Mouse (Mus musculus): ENCODE data around the gene Bhmt.
"Not testable (repeated sequence)": the region's sequence is repeated elsewhere in the genome, so short reads cannot be mapped to it uniquely, and the experiment has no call there.

The Bhmt gene

DNA sequence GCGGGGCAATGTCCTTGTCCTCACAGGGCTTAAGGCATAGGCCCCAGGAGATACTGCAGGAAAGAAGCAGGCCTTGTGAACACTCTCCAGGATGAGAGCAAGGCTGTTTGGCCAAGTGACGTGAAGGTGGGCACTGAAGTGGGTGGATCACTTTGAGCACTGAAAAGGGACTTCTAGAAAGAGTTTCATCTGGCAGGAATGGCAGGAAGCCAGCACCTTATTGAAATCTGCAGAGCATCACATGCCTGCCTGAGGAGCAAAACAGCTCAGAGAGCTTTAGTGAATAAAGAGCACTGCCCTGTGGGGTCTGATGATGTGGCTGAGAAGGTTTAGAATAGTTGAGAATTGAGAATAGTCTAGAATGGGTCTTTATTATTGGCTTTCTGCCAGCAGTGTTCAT lies 29.3 kb downstream of the Bhmt start:
- DNase-seq (ENCODE audit: low spot score in 2 of 2) = no peak

DNA sequence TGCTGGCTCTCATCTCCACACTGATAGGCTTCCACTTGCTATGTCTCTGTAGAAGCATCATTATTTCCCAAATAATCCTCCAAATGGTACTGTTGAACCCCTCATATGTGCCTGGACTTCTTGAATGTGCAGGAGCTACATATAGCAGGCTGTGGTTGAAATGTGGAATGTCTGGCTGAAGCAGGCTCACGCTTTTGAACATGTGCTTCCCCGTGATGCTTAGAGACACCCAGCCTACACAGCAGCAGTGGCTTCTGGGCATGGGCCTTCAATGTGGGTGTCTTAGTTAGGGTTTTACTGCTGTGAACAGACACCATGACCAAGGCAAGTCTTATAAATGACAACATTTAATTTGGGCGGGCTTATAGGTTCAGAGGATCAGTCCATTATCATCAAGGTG lies 30.1 kb downstream of the Bhmt start:
- no peak for DNase-seq (ENCODE audit: low spot score in 2 of 2)

DNA sequence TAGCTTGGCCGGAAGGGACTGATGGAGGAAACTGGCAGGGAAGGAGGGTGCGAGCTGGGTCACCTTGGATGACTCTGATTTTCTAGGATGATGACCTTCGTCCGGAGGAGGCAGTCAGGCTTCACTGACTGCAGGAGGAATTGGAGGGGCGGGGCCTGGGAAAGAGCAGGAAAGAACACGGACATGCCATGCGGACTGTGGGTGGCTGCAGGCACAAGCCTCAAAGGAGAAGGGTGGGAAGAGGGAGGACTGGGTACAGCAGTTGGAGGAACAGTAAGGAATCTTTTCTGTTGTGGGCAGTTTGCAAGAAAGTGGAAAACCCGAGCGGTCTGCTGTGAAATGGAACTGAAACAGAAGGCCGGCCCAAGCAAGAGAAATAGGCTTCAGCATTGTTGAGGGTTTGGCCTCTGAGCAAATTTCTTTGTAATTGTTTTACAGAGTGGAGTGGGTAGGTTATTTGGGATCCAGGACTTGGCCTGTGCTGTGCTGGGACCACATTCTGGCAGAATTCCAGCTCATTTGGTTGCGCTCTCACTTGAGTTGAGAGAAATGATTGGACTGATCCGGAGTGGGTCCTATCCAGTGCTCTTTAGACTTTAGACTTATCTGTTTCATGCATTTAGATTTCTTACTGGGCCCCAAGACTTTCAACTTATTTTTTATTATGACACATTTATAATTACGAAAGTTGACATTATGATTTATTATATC lies 30.7 kb downstream of the Bhmt start:
- no peak for DNase-seq (ENCODE audit: low spot score in 2 of 2)

DNA sequence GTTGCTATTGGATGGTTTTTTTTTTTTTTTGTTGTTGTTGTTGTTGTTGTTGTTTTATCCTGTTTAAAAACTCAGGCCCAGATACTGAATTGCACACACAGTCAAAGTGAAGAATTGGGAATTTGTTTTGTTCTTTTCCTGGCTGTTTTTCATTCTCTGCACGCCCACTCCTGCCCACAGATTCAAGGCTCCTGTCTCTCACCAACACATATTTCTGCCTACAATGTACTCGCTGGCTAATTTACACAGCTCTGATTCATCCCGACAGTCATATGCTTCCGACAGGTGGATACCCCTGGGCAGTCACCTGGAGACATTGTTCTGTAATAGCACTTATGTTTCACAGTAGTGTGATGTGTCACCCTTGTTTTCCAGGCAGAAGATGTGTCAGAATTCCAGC lies 33.1 kb downstream of the Bhmt start:
- no peak for DNase-seq (ENCODE audit: low spot score in 2 of 2)

DNA sequence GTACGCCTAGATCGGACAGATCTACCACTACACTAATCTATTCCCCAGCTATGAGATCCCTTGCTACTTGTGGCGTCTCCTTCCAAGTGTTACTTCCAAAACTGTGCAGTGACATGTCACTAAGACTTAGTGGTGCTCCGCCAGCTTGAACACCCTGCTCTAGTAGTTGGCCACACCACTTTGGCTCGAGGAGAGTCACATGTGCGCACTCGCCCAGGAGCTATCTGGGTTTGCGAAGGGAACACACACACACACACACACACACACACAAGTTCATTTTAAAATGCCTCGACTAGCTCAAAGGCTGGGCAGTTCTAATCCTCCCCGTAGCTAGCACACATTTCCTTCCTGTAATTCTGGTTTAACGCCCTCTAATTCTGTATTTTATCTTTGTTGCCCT lies 36.2 kb downstream of the Bhmt start:
- DNase-seq (ENCODE audit: low spot score in 2 of 2) = no peak

DNA sequence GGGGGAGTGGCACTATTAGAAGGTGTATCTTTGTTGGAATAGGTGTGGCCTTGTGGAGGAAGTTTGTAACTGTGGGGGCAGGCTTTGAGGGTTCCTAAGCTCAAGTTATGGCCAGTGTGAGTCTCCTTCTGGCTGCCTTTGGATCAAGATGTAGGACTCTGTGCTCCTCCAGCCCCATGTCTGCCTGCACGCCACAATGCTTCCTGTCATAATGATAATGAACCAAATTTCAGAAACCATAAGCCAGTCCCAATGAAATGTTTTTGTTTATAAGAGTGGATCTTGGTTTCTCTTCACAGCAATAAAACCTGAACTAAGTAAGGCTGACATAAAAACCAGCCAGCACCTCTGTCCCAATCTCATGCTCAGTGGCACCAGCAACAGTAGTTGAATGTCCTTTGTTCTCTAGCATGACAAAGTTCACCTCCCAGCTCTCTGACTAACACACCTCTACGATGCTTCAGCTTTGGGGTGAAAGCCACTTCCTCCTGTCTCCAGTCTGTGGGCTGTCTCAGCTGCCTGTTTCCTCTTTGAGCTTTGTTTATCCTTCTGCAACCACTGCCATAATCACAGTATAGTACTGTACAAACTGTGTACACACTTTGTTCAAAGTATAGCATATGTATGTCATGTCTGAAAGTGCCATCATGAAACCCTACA lies 44.6 kb downstream of the Bhmt start:
- DNase-seq (ENCODE audit: low spot score in 2 of 2) = no peak

DNA sequence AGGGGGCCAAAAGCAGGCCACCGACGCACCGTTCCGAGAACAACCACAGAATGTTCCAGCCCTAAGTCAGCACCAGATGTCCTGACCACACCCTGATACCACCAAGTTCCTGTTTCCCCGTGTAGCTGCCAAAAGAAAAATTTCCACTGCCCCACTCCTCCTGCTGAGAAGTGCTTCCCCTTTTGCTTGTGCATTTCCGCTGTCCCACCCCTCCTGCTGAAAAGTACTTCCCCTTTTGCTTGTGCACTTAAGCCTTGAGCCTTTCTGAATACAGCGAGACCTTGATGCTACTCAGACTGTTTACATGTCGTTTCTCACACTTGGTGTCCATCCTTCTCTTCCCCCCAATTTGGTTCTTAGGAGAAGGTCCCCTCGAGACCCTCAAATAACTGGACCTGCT lies 55.2 kb downstream of the Bhmt start:
- not testable (repeated sequence) for DNase-seq (ENCODE audit: low spot score in 2 of 2)

DNA sequence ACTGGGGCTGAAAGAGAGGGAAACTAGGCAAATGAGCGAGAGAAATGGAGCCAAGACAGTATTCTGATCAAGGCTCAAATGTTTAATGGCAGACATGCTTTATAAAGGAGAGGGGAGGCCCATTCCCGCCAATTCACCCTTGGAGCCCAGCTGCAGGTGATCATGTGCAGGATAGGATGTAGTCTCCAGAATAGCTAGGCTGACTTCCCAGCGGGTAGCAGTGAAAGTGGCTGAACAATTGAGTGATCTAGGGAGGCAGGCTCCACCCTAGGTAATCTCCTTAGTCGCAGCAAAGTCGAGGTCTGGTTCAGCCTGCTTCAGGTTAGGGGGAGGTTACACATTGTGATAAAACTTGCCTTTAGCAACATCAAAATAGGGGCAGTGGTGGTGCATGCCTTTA lies 57.3 kb downstream of the Bhmt start:
- DNase-seq (ENCODE audit: low spot score in 2 of 2) = no peak

DNA sequence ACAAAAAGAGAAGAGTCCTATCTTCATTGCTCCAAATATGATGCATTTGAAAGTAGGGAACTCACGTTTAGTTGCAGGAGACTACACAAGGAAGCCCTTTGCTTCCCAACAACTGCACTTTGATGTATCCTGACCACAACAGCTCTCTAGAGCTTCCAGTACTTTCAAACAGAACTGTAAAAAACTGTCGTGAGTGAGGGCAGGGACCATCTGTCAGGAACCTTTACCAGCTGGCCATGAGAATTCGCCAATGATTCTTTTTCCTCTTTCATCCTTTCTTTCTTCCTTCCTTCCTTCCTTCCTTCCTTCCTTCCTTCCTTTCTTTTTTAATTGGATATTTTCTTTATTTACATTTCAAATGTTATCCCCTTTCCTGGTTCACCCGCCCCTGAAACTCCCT lies 68.1 kb downstream of the Bhmt start:
- no peak for DNase-seq (ENCODE audit: low spot score in 2 of 2)

Data from spleen, postnatal 14 days (tissue).